Mouse (Mus musculus) G1E (cell line): ENCODE measurements at regions not wholly inside any gene's neighbourhood (a gene's known extent, or its start where the extent isn't known, plus 50 kb on each side); places are given as distances from the start of the nearest gene placed in this dataset.

ENCODE experiments used
- ATAC-seq: 2 replicates; pipeline ENCODE4 v1.8.0; 2016; ENCODE audit warnings: mild to moderate bottlenecking; ENCODE audit not compliant: insufficient number of reproducible peaks, poor library complexity, low FRiP score, severe bottlenecking; ENCODE audit errors: extremely low read depth
- DNase-seq: peaks from one replicate; pipeline ENCODE4 v3.0.0; 2012; ENCODE audit warnings: low spot score
- H3K27me3 ChIP-seq: 2 replicates; pipeline ENCODE4 v1.6.1; 2012; ENCODE audit warnings: mild to moderate bottlenecking, low read length, inconsistent platforms; ENCODE audit not compliant: insufficient read depth
- H3K36me3 ChIP-seq: replicated peaks from 2 replicates; pipeline ENCODE3; 2012; ENCODE audit warnings: mild to moderate bottlenecking, inconsistent platforms
- H3K4me1 ChIP-seq: 2 replicates; pipeline ENCODE4 v1.6.1; 2012; ENCODE audit warnings: low read depth, low read length, inconsistent platforms, mixed read lengths; ENCODE audit not compliant: insufficient read depth
- H3K4me3 ChIP-seq: 2 replicates; pipeline ENCODE4 v1.5.1; 2012; ENCODE audit warnings: low read depth, mild to moderate bottlenecking, inconsistent platforms, low read length, moderate library complexity, mixed read lengths
- H3K9me3 ChIP-seq: replicated peaks from 2 replicates; pipeline ENCODE4 v1.6.1; 2012; ENCODE audit warnings: inconsistent platforms
- CTCF ChIP-seq: IDR thresholded peaks from 2 replicates; pipeline ENCODE4 v1.5.1; 2012; ENCODE audit warnings: low read depth, low read length, inconsistent platforms, mixed read lengths
- GATA1 ChIP-seq: IDR thresholded peaks from 2 replicates; pipeline ENCODE4 v1.6.1; 2012; ENCODE audit warnings: borderline replicate concordance, low read length, inconsistent platforms, mixed read lengths
- GATA2 ChIP-seq: IDR thresholded peaks from 2 replicates; pipeline ENCODE4 v1.6.1; 2012; ENCODE audit warnings: low read depth, low read length, inconsistent platforms, borderline replicate concordance
- POLR2AphosphoS5 ChIP-seq: IDR thresholded peaks from 2 replicates; pipeline ENCODE4 v1.6.1; 2012; ENCODE audit warnings: low read depth, low read length, inconsistent platforms; ENCODE audit not compliant: insufficient replicate concordance
- TAL1 ChIP-seq: conservative IDR thresholded peaks from 2 replicates; pipeline ENCODE4 v1.6.1; 2012; ENCODE audit warnings: low read depth, low read length, inconsistent platforms, mixed read lengths

- Histone ChIP-seq H3K27me3 (peaks cover 5% of the 10 kb centered on the region), H3K4me1 (no peaks in the 10 kb centered on the region), H3K9me3 (no peaks in the 10 kb centered on the region), H3K4me3 (no peak overlapping the region), H3K36me3 (no peaks in the 10 kb centered on the region)
- no peak for TF ChIP-seq CTCF
- TF ChIP-seq GATA1 = no peak
- no peak for TF ChIP-seq POLR2AphosphoS5
- TF ChIP-seq GATA2 = no peak
- no peak for TF ChIP-seq TAL1
- DNase-seq (no peak), ATAC-seq (no peak)
Measured at GRCm38 (mm10) chr1:69277428-69277827, 169.6 kb upstream of the Erbb4 start.

- ATAC-seq (no peak), DNase-seq (no peak)
- Histone ChIP-seq H3K9me3 (no peaks in the 10 kb centered on the region), H3K27me3 (0 out of 2 replicates have a peak, but pooled peaks cover 2% of the 10 kb centered on the region), H3K4me1 (no peaks in the 10 kb centered on the region), H3K36me3 (no peaks in the 10 kb centered on the region), H3K4me3 (no peak overlapping the region)
- TF ChIP-seq CTCF = no peak
- TF ChIP-seq GATA2 = no peak
- TF ChIP-seq TAL1 = no peak
- no peak for TF ChIP-seq GATA1
- TF ChIP-seq POLR2AphosphoS5 = no peak
Measured at GRCm38 (mm10) chr1:69247691-69248090, 139.8 kb upstream of the Erbb4 start.

GRCm38 (mm10) chr1:69242289-69242909, 134.5 kb upstream of the Erbb4 start:
- Histone ChIP-seq H3K36me3 (no peaks in the 10 kb centered on the region), H3K4me3 (no peak overlapping the region), H3K27me3 (0 out of 2 replicates have a peak, but pooled peaks cover 2% of the 10 kb centered on the region), H3K4me1 (peaks cover 3% of the 10 kb centered on the region; the same call in 1 of the 2 replicates), H3K9me3 (0 out of 2 replicates have a peak, but pooled peaks cover 5% of the 10 kb centered on the region)
- TF ChIP-seq POLR2AphosphoS5 (no peak), TAL1 (no peak), CTCF (no peak), GATA1 (no peak), GATA2 (no peak)
- DNase-seq = no peak
- ATAC-seq = no peak

DNA sequence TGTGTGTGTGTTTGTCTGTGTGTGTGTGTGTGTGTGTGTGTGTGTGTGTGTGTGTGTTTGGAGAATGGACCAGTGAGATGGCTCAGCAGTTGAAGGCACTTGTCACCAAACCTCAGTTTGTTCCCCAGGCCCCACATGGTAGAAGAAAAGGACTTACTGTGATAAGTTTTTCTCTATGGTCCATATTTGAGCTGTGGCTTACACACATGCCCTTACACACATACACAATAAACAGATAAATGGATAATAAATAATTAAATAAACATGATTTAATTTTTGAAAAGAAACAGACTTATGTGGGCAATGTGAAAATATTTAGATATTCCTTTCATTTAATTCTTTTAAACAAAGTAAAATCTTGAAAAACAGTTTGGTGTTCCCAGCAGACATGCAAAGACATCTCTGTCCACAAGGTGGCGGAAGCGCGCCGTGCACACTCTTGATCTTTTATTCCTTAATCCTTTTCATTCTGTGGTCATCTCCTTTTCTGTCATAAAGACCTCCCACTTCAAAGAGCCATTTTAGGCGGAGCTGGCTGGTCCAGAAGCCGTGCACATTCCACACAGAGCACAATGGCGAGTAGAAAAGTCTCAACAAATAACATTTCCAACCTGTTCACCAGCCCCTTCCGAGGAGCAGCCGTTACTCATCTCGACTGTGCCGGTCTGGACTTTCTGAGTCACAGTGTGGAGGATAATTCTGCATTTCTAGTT, 133.8 kb upstream of the Erbb4 start:
- DNase-seq (peak; percentile 4), ATAC-seq (peak; percentile 45; the same call in 1 of the 2 replicates)
- H3K9me3 ChIP-seq = 0 out of 2 replicates have a peak, but pooled peaks cover 5% of the 10 kb centered on the region
- no peak overlapping the region for H3K4me3 ChIP-seq
- peaks cover 3% of the 10 kb centered on the region; the same call in 1 of the 2 replicates for H3K4me1 ChIP-seq
- TF ChIP-seq GATA2 = no peak
- TF ChIP-seq CTCF = peak; percentile 87
- H3K27me3 ChIP-seq = 0 out of 2 replicates have a peak, but pooled peaks cover 2% of the 10 kb centered on the region
- H3K36me3 ChIP-seq = no peaks in the 10 kb centered on the region

DNA sequence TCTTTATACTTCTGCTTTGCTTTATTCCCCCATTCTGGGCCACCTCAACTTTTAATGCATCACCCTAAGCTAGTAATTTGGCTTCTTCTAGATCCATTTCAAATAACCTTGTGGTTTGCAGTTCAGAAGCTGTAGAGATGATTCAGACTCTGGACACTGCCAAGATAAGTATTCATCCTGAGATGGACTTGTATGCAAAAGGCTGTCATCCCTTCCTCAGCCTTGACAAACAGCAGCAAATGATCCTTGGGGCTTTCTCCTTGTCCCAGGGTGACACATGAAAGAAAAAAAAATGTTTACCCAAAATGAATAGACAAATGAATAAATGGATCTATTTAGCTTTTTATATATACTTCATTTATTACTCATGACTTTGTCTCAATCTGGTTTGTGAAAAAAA, 120.0 kb upstream of the Erbb4 start:
- DNase-seq (no peak), ATAC-seq (no peak)
- no peaks in the 10 kb centered on the region for H3K36me3 ChIP-seq
- H3K9me3 ChIP-seq = no peaks in the 10 kb centered on the region
- H3K4me1 ChIP-seq = no peaks in the 10 kb centered on the region
- no peak overlapping the region for H3K4me3 ChIP-seq
- H3K27me3 ChIP-seq = no peaks in the 10 kb centered on the region
- TF ChIP-seq TAL1 (no peak), CTCF (no peak), POLR2AphosphoS5 (no peak), GATA2 (no peak), GATA1 (no peak)

- TF ChIP-seq CTCF (no peak), GATA2 (no peak), GATA1 (no peak), POLR2AphosphoS5 (no peak), TAL1 (no peak)
- ATAC-seq (no peak), DNase-seq (no peak)
Measured at GRCm38 (mm10) chr1:69212896-69213500, 105.1 kb upstream of the Erbb4 start.

More at GRCm38 (mm10) chr1:69212896-69213500, 105.1 kb upstream of the Erbb4 start:
- Histone ChIP-seq H3K4me3 (no peak overlapping the region), H3K36me3 (no peaks in the 10 kb centered on the region), H3K9me3 (no peaks in the 10 kb centered on the region), H3K27me3 (no peaks in the 10 kb centered on the region; the same call in 1 of the 2 replicates), H3K4me1 (no peaks in the 10 kb centered on the region)
